Mouse (Mus musculus) CD8-positive naive resting alpha-beta T cell, adult 2 months (primary cell): ENCODE data around the gene Dmrtb1.

Experiments
- DNase-seq, 2 experiments: peaks; one replicate each; pipeline ENCODE4 v3.0.0; 2022; ENCODE audit warnings: low read depth in 2 of 2, low spot score in 2 of 2

The Dmrtb1 gene

GRCm38 (mm10) chr4:107681099-107681849 is 2.8 kb downstream of the Dmrtb1 start:
- DNase-seq = no peak

GRCm38 (mm10) chr4:107680311-107681098 is 3.5 kb downstream of the Dmrtb1 start:
- DNase-seq = no peak

GRCm38 (mm10) chr4:107675645-107676044 is 8.4 kb downstream of the Dmrtb1 start:
- no peak for DNase-seq

GRCm38 (mm10) chr4:107674322-107674644 is 9.7 kb downstream of the Dmrtb1 start:
- DNase-seq = no peak

GRCm38 (mm10) chr4:107673638-107674321 is 10.2 kb downstream of the Dmrtb1 start:
- DNase-seq = peak; percentile 32 to 58

- DNase-seq = no peak
Measured at GRCm38 (mm10) chr4:107670731-107671130, 13.3 kb downstream of the Dmrtb1 start.

- DNase-seq = no peak
Measured at GRCm38 (mm10) chr4:107668514-107668913, 15.5 kb downstream of the Dmrtb1 start.

GRCm38 (mm10) chr4:107660649-107661048 is 23.4 kb downstream of the Dmrtb1 start:
- no peak for DNase-seq

GRCm38 (mm10) chr4:107653280-107653643 is 30.8 kb downstream of the Dmrtb1 start:
- no peak for DNase-seq

GRCm38 (mm10) chr4:107652598-107653279 is 31.3 kb downstream of the Dmrtb1 start:
- DNase-seq = no peak

GRCm38 (mm10) chr4:107651021-107651496 is 33.0 kb downstream of the Dmrtb1 start:
- no peak for DNase-seq

GRCm38 (mm10) chr4:107648959-107649485 is 35.0 kb downstream of the Dmrtb1 start:
- no peak for DNase-seq

GRCm38 (mm10) chr4:107641624-107642023 is 42.4 kb downstream of the Dmrtb1 start:
- no peak for DNase-seq

GRCm38 (mm10) chr4:107638303-107638702 is 45.7 kb downstream of the Dmrtb1 start:
- DNase-seq = no peak

- no peak for DNase-seq
Measured at GRCm38 (mm10) chr4:107637670-107638069, 46.4 kb downstream of the Dmrtb1 start.

GRCm38 (mm10) chr4:107636099-107636498 is 47.9 kb downstream of the Dmrtb1 start:
- DNase-seq = no peak

- DNase-seq = no peak
Measured at GRCm38 (mm10) chr4:107634631-107635030, 49.4 kb downstream of the Dmrtb1 start.

- DNase-seq = no peak
Measured at GRCm38 (mm10) chr4:107628921-107629411, 55.1 kb downstream of the Dmrtb1 start.

GRCm38 (mm10) chr4:107628226-107628625 is 55.8 kb downstream of the Dmrtb1 start:
- DNase-seq = no peak
